Mouse (Mus musculus): ENCODE results near the gene Tmem150a.

Gene Tmem150a

DNA sequence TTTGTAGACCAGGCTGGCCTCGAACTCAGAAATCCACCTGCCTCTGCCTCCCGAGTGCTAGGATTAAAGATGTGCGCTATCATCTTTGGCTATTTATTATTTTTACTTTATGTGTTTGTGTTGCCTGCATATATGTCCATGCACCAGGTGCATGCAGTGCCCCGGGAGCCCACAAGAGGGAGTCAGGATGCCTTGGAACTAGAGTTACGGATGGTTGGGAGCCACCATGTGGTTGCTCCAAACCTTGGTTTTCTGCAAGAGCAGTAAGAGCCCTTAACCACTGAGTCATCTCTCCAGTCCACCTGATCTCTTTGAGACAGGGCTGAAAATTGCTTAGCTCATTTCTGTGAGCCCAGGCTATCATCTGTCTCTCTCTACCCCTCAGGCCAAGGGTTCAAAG is 51.9 kb downstream of the Tmem150a start:
- DNase-seq = peak; percentile 70

Data from cerebellum, adult 11-12 months (tissue).